Mouse (Mus musculus): Measurements from ENCODE around the gene Mcrs1.

GRCm38 (mm10) chr15:99241249-99241648, 10.5 kb downstream of the Mcrs1 start:
- TF ChIP-seq CTCF (IDR thresholded peaks at IDR 0.05 in 2 of 3, conservative IDR thresholded peaks at IDR 0.05 in 1 of 3; ENCODE audit: control insufficient read depth in 1 of 3, insufficient read depth in 1 of 3, low read depth in 2 of 3, low read length in 3 of 3, poor library complexity in 1 of 3, severe bottlenecking in 1 of 3) (no peak), ETS1 (IDR thresholded peaks at IDR 0.05; ENCODE audit: low read depth, low read length) (no peak), GABPA (IDR thresholded peaks at IDR 0.05; ENCODE audit: low read depth, low read length) (no peak), POLR2AphosphoS2 (IDR thresholded peaks at IDR 0.05; ENCODE audit: low read length) (no peak), POLR2A (IDR thresholded peaks at IDR 0.05; ENCODE audit: control insufficient read depth in 1 of 2, insufficient read depth in 1 of 2, low read depth in 1 of 2, low read length in 2 of 2, poor library complexity in 1 of 2) (no peak), CHD1 (IDR thresholded peaks at IDR 0.05; ENCODE audit: low read depth, low read length) (no peak), MAX (IDR thresholded peaks at IDR 0.05; ENCODE audit: low read length) (no peak), MAZ (IDR thresholded peaks at IDR 0.05; ENCODE audit: low read depth, low read length) (no peak), TAL1 (IDR thresholded peaks at IDR 0.05; ENCODE audit: low read length) (no peak), ELF1 (IDR thresholded peaks at IDR 0.05; ENCODE audit: low read depth, low read length) (no peak), EP300 (IDR thresholded peaks at IDR 0.05; ENCODE audit: low read depth in 1 of 2, low read length in 2 of 2) (no peak)

Data from MEL (cell line).